Mouse (Mus musculus) regulatory T cell (primary cell): ENCODE measurements around the gene Gm2237.
"Not testable (repeated sequence)": the region's sequence is repeated elsewhere in the genome, so short reads cannot be mapped to it uniquely, and the experiment has no call there.

Experiments used
- in situ Hi-C: fragments of 300-600 bp; cut with MboI, MseI; formaldehyde crosslinking; loops from one replicate; pipeline ENCODE4 v1.15.1; 2025; ENCODE audit warnings: high pct_unique_total_duplicates

Gene Gm2237

GRCm38 (mm10) chr14:19584804-19585667 lies at the start of gene Gm2237:
Gm2237 (minus strand) TSS chr14:19585135.
- in situ Hi-C loops = not testable (repeated sequence)

GRCm38 (mm10) chr14:19602481-19602880 lies 17.5 kb upstream of the Gm2237 start, which contains the start of gene Gm5458:
Gm5458 (minus strand) TSS chr14:19602581.
- in situ Hi-C loops = not testable (repeated sequence)

GRCm38 (mm10) chr14:19549863-19550262 lies 35.1 kb downstream of the Gm2237 start, which contains the start of gene Gm2244:
Gm2244 (minus strand) TSS chr14:19549963.
- in situ Hi-C loops = not testable (repeated sequence)
